Mouse (Mus musculus) lung, adult 18-20 months (tissue): ENCODE data around the gene Cfdp1.

Source experiments
- DNase-seq, 2 experiments: peaks; one replicate each; pipeline ENCODE4 v3.0.0; 2022; ENCODE audit warnings: mixed read lengths in 2 of 2

Cfdp1 gene

DNA sequence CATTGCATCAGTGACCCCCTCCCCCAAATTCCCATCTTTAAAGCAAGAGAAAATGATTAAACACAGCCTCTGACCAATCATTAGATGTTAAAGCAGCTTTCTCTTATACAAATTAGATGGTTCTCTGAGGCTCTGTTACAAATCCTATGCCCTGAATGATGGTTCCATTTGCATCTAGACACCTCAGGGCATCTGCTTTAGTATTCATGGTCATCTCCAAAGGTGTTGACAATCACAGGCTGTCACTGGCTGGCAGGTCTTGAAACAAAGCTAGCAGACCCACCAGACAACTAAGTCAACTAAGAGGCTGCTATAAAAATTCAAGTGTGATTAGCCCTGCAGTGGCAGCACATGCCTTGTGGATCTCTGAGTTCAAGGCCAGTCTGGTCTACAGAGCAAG is 64.5 kb downstream of the Cfdp1 start:
- DNase-seq = no peak

DNA sequence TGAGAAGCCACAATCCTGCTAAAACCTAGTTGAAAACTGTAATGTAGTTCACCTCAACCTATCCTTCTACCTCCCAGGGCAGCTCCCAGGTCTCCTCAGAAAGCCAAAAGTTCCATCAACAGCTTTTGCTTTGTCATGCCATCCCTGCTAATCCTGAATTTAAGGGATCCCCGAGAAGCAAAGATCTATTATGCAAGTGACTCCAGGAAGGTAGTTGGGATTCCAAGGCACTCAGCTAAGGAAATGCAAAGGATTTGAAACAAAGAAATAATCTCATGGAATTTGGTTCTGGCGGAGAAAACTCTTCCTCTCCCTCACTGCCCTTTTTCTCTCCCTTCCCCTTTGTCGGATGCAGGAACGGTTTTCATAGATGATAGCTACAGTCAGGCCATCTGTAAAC is 64.9 kb downstream of the Cfdp1 start:
- no peak for DNase-seq

DNA sequence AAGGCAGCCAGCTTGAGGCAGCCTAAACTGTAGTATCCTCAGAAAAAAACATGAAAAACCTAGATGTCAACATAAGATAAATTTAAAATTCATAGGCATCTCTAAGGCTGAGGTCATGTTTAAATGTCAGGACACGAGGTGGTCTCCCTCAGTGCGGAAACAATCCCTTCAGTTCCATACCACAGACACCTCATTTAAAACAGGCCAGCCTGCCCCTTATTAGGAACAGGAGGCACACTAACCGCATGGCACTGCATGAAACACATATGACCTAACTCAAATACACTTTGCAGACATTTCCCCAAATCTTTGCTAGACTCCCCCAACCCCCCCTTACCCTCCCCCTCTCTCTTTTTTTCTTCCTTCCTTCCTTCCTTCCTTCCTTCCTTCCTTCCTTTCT is 65.6 kb downstream of the Cfdp1 start:
- no peak for DNase-seq

DNA sequence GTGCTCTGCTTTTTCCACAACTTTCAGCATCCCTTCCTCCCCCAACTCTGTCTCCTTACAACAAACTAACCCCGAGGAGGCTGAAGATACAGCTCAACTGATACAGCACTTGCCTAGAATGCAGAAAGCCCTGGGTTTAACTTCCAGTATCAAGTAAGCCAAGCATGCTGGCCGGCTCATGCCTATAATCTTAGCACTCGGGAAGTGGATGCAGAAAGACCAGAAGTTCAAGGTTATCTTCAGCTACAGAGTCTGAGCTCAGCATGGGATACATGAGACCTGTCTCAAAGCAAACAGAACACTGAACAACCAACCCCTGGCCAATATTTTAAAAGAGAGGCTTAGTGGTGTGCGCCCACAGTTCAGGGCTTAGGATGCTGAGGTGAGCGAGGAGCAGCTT is 66.0 kb downstream of the Cfdp1 start:
- DNase-seq = no peak

DNA sequence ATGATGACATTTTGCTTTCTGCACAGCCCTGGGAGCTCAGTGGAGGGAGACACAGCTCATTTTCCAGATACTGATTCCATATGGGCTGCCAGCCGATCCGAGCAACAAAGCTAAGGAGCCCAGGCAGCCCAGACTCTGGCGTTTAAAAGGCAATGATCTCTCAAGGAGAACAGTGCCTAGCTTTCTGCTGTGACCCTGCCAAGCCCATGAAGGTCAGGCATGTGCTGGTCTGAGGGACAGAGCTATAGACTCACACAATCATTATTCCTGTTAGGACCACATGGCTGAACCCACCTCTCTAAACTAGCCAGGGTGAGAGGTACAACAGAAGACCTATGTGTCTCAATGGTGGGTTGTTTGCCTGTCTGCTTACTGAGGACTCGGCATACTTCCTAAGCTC is 66.4 kb downstream of the Cfdp1 start:
- no peak for DNase-seq

DNA sequence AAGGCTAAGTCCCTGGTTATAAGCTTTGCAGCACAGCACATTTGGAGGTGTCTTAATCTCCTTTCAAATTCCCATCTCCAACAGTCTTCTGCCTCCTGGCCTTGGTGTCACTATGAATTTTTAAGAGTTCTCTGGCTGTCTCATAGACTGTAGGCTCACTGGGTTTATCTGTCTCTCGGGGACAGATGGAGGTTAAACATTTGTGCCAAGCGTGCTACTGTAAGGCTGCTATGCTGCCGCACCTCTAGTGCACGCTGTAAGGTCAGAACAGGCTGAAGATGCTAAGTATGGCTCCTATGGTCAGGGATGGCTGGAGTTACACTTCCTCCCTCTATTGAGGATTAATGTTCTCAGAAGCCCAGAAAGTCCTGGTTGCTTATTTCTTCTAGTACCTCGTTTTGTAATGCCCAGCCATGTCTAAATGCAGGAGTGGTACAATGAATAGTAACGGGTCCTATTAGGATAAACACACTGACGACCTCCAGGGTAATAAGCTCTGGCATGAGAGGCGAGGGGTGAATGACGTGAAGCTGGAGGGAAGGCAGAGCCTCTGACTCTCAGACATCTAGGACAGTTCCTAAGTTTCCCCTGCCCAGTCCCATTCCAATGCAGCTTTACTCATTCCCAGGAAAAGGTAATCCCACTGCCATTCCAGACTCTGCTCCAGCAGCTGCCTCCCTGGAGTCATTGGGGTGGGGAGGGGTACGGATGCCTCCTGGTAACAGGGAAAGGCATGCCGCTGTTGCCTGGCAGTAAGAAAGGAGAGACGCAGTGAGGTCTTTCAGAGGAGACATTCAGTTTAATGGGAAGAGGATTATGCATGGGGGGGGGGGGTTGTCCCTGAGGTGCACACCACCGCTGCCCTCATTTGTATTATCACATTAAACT is 67.1 kb downstream of the Cfdp1 start:
- DNase-seq = no peak

DNA sequence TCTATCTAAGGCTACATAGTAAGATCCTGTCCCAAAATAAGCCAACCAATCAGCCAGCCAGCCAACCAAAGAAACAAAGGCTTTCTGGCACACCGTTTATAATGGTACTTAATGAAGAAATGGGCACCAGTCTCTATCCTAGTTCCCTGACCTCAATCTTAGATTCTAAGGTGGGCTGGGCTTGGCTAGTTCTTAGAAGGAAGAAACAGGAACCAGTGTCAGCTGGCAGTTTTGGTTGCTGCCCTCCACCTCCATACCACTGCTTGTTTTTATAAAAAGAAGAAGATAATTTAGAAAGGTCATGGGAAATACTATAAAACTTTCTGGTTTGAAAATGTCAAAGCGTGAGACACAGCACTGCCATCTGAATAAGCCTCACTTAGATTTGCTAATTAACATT is 68.0 kb downstream of the Cfdp1 start:
- no peak for DNase-seq

DNA sequence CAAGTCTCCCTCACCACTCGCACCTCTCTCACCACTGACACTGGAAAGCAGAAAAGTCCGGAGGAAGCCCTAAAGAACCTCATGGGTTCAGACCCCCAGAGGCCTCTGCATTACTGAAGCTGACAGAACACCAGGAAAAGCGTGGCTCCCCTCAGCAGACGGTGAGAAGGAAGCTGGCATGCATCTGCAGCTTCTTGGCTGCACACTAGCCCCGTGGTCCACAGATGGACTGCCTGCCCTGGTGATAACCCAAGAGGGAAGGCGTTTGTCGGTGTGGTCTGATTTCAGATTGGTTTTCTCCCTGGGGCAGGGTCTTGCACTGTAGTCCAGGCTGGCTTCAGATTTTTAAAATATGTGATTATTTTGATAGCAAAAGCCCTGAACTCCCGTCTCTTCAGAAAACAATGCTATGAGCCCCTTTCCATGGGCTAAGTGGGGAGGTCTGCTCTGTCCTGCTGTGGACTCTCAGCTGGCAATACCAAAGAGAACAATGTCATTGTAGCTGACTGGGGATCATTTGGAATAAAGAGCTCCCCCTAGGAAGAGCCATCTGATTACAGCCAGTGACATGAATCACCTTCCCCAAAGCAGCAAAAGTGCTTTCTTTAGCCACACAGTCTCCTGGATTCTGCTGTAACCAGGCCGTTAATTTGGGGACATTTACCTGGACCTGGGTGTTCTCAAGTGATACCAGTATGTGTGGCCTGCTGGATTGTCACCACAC is 71.3 kb downstream of the Cfdp1 start:
- DNase-seq = no peak

DNA sequence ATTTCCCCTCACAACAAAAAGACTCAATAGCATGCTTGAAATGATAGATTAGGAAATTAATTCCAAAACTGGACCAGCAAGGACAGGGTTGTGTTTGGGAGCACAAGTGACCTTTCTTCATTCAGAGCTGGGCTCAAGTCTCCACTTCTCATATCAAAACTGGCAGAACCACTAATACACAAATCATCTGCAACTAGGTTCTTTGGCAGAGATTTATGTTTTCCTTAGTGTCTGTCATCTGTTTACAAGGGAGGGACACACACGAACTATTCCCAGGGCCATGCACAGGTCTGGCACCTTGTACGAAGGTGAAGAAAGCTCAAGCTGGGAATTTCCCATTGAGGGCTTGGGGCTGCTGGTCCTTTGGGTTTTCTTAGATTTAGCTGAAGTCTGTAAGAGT is 71.9 kb downstream of the Cfdp1 start:
- DNase-seq = no peak

DNA sequence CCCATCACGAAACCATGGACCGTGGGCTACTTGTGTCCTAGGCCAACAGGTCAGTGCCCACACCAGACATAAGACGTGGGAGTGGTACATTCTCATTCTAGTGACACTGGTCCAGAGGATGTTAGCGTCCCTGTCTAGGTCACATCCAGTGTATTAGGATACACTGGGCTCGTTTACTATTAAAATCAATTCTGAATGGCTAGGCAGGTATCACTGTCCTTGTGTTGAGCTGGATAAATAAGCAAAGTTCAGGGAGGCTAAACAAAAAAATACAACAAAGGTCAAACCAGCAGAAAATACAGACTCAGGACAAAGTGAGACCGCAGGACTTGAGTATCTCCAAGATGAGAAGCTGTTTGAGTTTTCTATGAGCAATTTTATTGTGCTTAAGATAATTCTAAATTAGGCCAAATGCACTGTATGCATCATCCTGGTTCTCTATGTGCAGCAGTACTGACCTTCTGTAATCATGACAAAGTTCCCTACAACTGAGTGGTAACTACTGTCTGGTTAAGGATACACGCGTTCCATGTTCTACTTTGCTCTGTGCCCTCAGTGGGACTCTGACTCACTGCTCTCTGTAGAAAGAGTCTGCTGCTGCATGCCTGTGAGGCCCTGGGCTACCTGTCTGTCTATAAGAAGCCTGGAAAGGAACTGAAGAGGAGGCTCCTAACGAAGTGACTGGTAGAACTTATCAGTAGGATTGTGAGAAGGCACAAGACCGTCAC is 73.2 kb downstream of the Cfdp1 start:
- DNase-seq = no peak

DNA sequence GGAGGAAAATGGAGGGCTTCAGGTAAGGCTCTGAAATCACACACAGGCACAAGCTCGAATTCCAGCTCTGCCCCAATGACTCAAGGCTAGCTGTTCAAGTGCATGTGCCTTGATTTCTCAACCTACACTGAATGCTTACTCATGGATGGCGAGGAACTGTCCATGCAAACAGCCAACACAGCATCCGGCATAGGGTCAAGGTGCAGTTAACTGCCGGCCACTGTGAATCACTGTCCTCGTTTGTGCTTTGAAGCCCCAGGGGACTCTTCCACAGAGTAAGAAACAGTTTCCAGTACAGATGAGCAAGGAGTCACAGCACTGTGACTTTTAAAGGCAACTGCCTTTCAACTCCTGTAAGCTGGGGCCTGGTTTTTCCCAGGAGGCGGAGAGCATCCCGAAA is 74.4 kb downstream of the Cfdp1 start:
- DNase-seq = no peak

DNA sequence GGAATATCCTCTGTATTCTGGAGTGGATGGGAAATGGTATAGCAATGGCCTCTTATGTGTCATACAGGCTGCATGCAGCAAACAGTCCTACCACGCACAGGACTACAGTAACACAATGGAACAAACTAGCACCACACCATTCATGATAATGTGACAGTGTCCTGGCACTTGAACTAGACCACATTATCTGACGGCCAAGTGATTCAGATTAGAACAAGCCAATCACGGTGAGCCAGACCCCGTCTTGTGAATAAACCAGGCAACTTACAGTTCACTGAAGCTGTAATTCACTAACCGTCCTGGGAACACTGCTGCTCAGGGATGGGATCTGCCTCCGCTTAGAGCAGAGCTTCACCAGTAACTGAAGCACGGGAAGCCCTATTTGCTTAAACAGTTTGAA is 75.3 kb downstream of the Cfdp1 start:
- DNase-seq = no peak

DNA sequence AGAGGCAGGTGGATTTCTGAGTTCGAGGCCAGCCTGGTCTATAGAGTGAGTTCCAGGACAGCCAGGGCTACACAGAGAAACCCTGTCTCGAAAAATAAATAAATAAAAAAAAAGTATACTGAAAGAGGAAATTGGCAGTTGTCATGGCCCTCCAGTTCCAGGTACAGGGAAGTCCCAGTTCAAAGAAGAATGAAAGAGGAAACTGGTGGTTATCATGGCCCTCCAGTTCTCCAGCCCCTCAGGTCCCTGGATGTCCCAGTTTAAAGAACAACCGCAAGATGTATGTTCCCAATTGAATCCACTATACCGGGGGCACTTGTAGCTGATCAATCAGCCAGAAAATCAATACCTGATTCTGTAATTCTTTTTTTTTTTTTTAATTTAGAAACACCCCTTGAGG is 77.6 kb downstream of the Cfdp1 start:
- DNase-seq = no peak

DNA sequence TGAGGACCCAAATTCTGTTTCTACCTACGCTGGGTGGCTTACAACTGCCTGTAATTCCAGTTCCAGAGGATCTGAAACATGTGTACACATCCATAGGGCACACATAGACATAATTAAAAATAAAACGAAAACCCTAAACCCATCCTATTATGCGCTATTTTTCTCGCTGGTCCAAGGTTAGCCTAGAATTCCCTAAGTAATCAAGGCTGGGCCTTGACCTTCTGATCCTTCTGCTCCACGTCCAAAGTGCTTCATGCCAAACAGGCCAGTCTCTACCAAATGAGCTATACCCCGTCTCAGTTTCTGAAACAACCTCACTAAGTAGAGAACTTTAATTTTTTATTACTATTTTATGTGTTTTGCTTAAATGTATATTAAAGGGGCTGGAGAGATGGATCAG is 78.3 kb downstream of the Cfdp1 start:
- DNase-seq = no peak

DNA sequence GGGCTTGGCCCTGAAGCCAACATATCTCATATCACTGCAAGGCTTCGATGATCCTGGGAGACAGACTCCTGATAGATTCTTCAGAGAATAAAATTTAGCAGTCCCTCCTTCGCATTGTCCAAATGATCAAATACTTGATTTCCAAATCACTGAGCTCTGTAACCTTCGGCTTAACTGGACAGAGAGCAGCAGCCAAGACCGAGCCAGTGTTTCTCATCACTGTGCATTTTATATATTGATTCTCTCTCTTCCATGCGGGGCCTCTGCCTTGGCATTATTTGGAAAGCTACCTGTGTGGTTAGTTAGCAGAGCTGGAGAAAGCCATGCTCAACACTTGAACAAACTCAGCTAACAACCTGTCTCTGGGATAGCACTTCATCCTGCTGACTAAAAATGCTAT is 80.6 kb downstream of the Cfdp1 start:
- no peak for DNase-seq

DNA sequence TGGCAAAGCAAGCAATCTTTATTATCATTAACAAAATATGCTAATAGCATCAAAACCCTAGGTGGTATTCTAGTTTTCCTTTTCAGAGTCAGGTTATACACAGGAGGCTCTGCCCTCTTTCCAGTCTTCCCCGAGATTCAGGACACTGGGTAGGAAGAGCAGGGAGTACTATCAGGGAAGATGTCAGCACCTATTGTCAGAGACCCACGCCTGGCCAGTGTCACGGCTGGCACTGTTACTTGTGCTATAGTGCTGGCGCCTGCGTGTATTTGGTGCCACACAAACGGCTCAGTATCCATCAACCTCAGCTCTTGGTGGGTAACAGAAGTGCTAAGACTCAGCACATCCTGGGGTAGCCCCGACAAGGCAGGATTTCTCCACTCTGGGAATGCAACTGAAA is 81.0 kb downstream of the Cfdp1 start:
- no peak for DNase-seq

DNA sequence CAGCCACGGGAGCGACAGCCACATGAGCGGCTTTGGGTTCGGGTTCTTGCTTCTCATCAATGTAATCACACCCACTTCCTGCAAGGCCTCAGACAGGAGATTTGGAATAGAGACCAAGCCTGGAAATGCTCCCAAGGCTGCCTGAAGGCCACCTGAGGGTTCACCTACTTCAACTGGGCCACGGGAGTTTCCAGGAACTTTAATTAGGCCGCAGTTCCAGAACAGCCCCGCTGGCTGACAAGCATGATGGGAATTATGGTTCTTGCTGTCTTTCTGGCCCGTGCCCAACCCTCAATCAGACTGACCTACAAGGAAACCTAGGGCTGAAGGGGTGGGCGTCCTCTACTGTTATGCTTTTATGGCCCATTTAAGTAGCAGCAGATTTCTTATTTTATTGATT is 82.0 kb downstream of the Cfdp1 start:
- DNase-seq = no peak

DNA sequence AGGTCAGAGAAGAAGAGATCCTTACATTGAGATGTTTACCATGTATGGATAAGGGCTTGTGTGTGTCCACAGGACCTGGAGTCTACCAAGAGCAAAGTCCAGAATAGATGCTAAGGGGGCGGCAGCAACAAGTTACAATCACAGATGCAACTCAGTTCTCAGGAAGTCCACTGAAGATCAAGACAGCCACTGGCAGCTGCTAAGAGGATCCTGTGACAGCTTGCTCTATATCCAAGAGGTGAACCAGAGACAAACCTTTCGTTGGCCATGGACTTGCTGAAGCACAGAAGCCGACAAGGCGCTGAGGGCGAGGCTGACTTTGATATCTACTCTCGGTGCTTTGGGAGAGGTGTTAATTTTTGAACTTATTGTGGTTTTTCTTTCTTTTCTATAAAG is 82.5 kb downstream of the Cfdp1 start:
- no peak for DNase-seq

DNA sequence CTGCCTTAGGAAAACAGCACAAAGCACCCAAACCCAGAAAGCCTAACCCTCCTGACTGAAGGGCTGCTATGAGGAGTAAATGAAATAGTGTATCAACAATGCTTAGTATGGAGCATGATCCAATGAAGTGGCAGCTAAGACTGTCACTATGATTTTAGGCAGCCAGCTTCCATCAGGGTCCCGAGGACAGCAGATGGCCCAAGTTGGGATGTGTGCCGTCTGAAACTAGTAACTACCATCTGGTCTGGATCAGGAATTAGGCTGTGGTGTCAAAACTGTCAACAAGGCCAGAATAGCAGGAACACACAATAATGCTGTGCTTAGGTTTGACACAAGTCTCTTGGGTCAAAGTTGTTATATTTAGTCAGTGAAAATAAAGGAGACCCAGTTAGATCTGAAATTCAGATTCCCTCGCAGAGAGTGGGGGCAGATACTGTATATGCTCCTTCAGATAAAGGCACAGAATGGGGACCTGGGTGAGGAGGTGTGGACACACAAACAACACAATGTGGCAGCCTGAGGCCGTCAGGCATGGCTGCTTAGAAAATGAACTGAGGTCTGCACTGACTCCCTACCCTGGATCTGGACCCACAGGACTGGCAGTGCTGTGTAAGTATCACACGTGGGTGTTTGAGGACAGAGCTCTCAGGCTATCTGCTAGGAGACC is 83.0 kb downstream of the Cfdp1 start:
- DNase-seq = peak in 1 of 2 experiments; percentile 23

DNA sequence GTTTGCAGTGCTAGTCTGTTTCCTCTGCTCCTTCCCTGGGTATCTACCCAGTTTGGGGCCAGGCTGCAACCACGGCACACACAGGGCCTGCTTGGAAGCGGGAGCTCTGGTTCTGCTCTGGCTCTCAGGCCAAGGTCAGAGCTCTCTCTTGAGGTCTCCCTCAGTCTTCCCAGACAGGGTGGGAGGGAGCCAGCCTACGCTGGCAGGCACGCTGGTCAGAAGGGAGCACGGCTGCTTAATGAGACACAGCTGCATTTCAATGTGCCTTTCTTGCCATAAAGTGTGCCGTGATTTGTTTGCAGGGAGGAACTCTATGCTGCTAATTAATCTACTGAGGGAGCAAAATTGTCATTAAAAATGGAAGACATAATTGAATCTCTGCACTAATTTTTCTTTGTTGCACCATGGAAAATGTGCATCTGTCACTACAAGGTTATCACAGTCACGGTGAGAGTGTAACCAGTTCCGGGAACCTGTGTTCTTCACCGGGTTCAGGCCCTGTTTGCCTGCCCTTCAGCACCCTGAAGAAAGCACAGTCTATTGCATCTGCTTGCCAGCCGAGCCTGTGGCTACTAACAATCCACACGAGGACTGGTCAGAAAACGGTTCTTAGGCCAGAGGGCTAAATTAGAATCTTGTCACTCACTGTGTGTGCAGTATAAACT is 84.2 kb downstream of the Cfdp1 start:
- DNase-seq = peak in 1 of 2 experiments; percentile 29

DNA sequence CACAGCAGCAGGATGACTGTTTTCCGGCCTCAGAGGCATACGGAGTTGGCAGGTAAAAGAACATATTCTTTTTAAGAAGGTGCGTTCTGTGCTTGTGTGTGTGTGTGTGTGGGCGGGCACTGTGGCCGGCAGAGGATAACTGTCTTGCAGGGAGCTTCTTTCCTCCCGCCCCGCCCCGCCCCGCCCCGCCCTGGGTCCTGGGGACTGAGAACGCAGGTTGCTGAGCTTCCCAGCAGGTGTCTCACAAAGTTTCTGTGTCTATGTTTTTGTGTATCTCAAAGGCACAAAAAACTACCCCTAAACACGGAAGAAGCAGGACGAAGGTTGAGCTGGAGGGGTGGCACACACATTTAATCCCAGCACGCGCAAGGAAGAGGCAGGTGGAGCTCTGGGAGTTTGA is 84.8 kb downstream of the Cfdp1 start:
- no peak for DNase-seq

DNA sequence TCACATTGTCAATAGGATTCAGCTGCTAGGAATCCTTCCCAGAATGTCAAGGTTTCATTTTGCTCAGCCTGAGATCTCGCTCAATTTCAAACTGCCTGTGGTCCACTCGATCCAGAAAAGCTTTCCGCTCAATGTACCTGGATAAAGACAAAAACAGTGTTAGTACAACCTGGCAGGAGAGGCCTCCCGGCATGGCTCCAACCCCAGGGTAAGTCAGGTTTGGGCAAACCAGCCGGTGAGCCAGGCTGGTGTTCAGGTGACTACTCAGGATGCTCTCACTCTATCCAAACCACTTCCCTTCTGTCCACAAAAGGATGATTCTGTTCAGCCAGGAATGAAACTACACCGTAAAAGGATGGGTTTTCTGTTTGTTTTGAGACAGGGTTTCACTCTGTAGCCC is 85.4 kb downstream of the Cfdp1 start:
- DNase-seq = no peak

DNA sequence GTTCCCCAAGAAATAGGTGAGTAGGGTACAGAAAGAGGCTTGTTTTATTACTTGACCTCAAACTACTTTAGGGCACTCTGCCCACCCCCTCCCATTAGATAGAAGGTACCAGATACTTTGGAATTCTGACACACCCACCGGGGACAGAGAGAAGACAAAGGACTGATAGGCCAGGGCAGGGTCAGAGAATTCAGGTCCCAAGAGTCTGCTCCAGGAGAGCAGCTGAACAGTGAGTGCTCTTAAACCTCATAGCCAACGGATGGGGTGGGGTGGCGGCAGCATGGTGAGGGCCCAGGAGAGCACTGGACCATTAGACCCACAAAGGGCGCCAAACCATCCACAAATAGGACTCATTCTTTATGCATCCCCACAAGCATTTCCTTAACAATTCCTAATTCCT is 88.5 kb downstream of the Cfdp1 start:
- no peak for DNase-seq
